Mouse (Mus musculus): ENCODE results near the gene Sntg2. TPM values are rescaled to one million over a fixed set of nuclear protein-coding genes. Genes with fewer than 3 reads are reported as not detected.

The Sntg2 gene
- polyA plus RNA-seq, 1 experiment, result 0.88 TPM

DNA sequence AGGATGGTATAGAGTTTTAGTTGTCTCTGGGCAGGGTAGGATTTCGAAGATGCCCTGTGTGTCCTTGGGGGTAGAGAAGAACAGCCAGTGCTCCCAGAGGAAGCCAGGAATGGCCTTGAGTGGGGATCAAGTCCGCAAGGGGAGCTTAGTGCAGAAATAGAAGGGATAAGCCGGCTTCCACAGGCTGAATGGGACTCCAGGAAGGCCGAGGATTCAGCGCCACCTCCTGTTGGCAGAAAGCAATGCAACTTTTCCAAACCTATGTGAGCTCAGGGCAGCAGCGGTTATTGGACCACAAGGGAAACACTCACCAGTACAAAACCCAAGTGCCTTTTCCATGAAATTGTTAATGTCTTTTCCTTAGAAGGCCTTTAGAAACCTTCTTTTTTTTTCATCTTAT is 3.4 kb downstream of the Sntg2 start:
- Histone ChIP-seq H3K36me3 (ENCODE audit: control insufficient read depth, insufficient read depth, low read length) (no peaks in the 10 kb centered on the region), H3K27ac (ENCODE audit: insufficient read depth, low read depth, low read length) (no peak overlapping the region), H3K27me3 (replicated peaks; ENCODE audit: control insufficient read depth, insufficient read depth, low read length) (no peaks in the 10 kb centered on the region), H3K4me1 (ENCODE audit: control insufficient read depth, insufficient read depth, low read length) (peaks cover 3% of the 10 kb centered on the region; the same call in 1 of the 2 replicates), H3K4me3 (ENCODE audit: insufficient read depth, low read depth, low read length) (no peak overlapping the region)
- TF ChIP-seq CTCF (conservative IDR thresholded peaks at IDR 0.05; ENCODE audit: insufficient read depth, insufficient read length, low read depth, low read length), result peak; percentile 94
- TF ChIP-seq POLR2A (IDR thresholded peaks at IDR 0.05; ENCODE audit: low read depth, low read length), result no peak
- peak; percentile 89 for DNase-seq
- 6% methylated on average over 6 of the region's 6 CpGs for WGBS

DNA sequence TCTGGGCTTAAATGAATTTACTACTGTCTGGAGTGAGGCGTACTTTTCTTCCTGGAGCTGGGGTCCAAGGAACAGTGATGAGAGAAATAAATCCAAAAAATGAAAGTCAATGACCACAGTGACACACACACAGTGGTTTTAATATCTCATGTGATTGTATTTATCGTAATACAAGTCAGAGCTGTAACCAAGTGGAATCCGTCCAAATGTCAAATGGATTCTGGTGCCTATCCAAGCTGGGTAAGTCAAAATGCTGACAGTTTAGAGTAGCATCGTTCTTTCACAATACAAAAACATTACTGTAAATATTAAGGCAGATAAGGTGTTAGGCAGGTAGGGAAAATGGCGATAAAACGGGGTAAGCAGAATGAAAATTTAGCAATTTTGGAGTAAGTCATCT is 4.0 kb downstream of the Sntg2 start:
- peak; percentile 49 for DNase-seq
- Histone ChIP-seq H3K4me1 (ENCODE audit: control insufficient read depth, insufficient read depth, low read length) (peaks cover 3% of the 10 kb centered on the region; the same call in 1 of the 2 replicates), H3K27me3 (replicated peaks; ENCODE audit: control insufficient read depth, insufficient read depth, low read length) (no peaks in the 10 kb centered on the region), H3K4me3 (ENCODE audit: insufficient read depth, low read depth, low read length) (no peak overlapping the region), H3K36me3 (ENCODE audit: control insufficient read depth, insufficient read depth, low read length) (no peaks in the 10 kb centered on the region), H3K27ac (ENCODE audit: insufficient read depth, low read depth, low read length) (no peak overlapping the region)
- WGBS, result 57% methylated on average over 6 of the region's 6 CpGs
- TF ChIP-seq CTCF (conservative IDR thresholded peaks at IDR 0.05; ENCODE audit: insufficient read depth, insufficient read length, low read depth, low read length), result no peak
- no peak for TF ChIP-seq POLR2A (IDR thresholded peaks at IDR 0.05; ENCODE audit: low read depth, low read length)

DNA sequence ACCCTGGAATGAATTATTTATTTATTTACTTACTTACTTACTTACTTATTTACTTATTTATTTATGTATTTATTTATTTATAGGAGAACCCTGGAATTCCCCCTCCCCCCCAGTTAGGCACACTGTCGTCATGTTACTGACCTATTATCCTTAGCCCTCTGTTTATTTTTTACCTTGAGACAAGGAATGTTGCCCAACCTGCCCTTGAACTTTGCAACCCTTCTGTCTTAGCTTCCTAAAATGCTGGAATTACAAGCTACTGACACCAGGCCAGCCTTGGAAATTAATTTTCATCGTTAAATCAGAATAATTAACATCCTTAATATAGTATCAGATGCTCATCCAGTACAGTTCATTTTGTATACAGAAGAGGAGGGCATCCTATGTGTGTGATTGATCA is 10.9 kb downstream of the Sntg2 start:
- no peak overlapping the region for H3K4me3 ChIP-seq (ENCODE audit: insufficient read depth, low read depth, low read length)
- no peaks in the 10 kb centered on the region for H3K27me3 ChIP-seq (replicated peaks; ENCODE audit: control insufficient read depth, insufficient read depth, low read length)
- TF ChIP-seq POLR2A (IDR thresholded peaks at IDR 0.05; ENCODE audit: low read depth, low read length) (no peak), CTCF (conservative IDR thresholded peaks at IDR 0.05; ENCODE audit: insufficient read depth, insufficient read length, low read depth, low read length) (no peak)
- peak; percentile 64 for DNase-seq
- H3K36me3 ChIP-seq (ENCODE audit: control insufficient read depth, insufficient read depth, low read length), result no peaks in the 10 kb centered on the region
- no peaks in the 10 kb centered on the region; the same call in 1 of the 2 replicates for H3K4me1 ChIP-seq (ENCODE audit: control insufficient read depth, insufficient read depth, low read length)
- WGBS, result 51% methylated on average over 2 of the region's 2 CpGs
- no peak overlapping the region for H3K27ac ChIP-seq (ENCODE audit: insufficient read depth, low read depth, low read length)

DNA sequence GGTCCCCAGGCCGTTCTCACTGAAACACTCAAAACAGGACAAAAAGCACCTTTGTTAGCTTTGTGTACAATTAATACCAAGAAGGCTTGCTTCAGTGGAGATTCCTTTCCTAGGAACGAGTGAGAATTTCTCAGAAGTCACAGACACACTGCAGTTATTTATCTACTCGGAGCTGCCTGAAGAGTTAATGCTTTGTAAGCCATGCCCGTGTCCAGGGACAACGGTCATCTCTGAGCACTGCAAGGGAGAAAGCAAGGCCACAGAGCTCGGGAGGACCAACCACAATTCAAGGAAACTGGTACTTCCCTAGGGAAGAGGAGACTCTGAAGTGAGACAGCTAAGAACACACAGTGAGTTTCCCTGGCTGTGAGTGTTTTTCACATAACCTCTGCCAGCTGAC is 15.5 kb downstream of the Sntg2 start:
- DNase-seq, result peak; percentile 93
- no peak overlapping the region for H3K4me3 ChIP-seq (ENCODE audit: insufficient read depth, low read depth, low read length)

DNA sequence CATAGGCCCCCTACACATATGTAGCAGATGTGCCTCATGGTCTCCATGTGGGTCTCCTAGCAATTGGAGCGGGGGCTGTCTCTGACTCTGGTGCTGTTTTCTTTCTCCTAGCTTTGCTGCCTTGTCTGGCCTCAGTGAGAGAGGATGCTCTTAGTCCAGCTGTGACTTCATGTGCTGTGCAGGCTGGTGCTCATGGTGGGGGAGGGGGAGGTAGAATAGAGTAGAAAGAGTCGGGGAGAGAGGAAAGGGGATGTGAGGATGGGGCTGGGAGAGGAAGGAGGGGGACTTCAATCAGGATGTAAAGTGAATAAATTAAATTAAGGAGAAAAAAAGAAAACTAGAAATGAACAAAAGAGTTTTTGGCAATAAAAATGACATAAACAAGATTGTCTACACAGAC is 20.8 kb downstream of the Sntg2 start:
- H3K36me3 ChIP-seq (ENCODE audit: control insufficient read depth, insufficient read depth, low read length), result no peaks in the 10 kb centered on the region
- WGBS, result 68% methylated on average over 2 of the region's 2 CpGs
- no peak overlapping the region for H3K4me3 ChIP-seq (ENCODE audit: insufficient read depth, low read depth, low read length)
- H3K27me3 ChIP-seq (replicated peaks; ENCODE audit: control insufficient read depth, insufficient read depth, low read length), result no peaks in the 10 kb centered on the region
- peaks cover 6% of the 10 kb centered on the region; the same call in 1 of the 2 replicates for H3K4me1 ChIP-seq (ENCODE audit: control insufficient read depth, insufficient read depth, low read length)
- no peak overlapping the region for H3K27ac ChIP-seq (ENCODE audit: insufficient read depth, low read depth, low read length)
- DNase-seq, result no peak
- TF ChIP-seq CTCF (conservative IDR thresholded peaks at IDR 0.05; ENCODE audit: insufficient read depth, insufficient read length, low read depth, low read length) (no peak), POLR2A (IDR thresholded peaks at IDR 0.05; ENCODE audit: low read depth, low read length) (no peak)

More for the DNA sequence above, 15.5 kb downstream of the Sntg2 start:
- no peaks in the 10 kb centered on the region for H3K36me3 ChIP-seq (ENCODE audit: control insufficient read depth, insufficient read depth, low read length)
- no peaks in the 10 kb centered on the region for H3K27me3 ChIP-seq (replicated peaks; ENCODE audit: control insufficient read depth, insufficient read depth, low read length)
- H3K4me1 ChIP-seq (ENCODE audit: control insufficient read depth, insufficient read depth, low read length), result peaks cover 4% of the 10 kb centered on the region; the same call in 1 of the 2 replicates
- H3K27ac ChIP-seq (ENCODE audit: insufficient read depth, low read depth, low read length), result no peak overlapping the region
- 18% methylated on average over 6 of the region's 6 CpGs for WGBS
- TF ChIP-seq CTCF (conservative IDR thresholded peaks at IDR 0.05; ENCODE audit: insufficient read depth, insufficient read length, low read depth, low read length) (no peak), POLR2A (IDR thresholded peaks at IDR 0.05; ENCODE audit: low read depth, low read length) (no peak)

DNA sequence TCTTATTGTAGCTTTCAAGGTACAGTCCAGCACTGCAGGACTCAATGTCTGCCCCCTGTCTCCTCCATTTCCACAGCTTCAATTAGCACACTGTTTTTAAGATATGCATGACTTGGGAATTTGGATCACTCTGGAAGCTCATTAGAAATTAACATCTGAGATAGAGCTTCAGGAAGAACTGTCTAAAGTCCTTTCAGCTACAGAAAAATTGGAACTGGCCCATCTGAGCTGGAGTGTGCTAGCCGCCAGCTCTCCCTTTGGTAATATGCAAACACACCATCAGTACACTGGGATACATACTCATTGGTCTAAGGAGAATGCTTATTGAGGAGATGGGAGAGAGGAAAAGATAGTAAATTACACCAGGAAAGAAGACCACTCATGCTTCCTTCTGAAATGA is 25.1 kb downstream of the Sntg2 start:
- TF ChIP-seq POLR2A (IDR thresholded peaks at IDR 0.05; ENCODE audit: low read depth, low read length) (no peak), CTCF (conservative IDR thresholded peaks at IDR 0.05; ENCODE audit: insufficient read depth, insufficient read length, low read depth, low read length) (no peak)

DNA sequence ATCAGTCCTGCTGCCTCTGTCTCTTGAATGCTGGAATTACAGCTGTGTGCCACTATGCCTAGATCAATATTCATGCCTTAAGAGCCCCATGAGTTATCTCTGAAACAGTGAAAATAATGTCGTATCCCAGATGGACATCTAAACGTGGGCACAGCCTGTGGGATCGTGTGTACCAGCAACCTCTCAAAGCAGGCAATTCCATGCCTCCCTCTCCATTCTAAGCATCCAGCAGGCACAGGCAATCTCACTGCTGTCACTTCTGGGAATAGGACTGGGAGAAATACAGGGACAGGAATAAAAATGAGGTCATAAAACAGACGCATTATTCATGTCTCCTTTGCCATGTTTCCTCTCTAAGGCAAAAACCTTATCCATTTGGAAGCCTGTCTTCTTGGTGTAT is 25.9 kb downstream of the Sntg2 start:
- no peaks in the 10 kb centered on the region for H3K36me3 ChIP-seq (ENCODE audit: control insufficient read depth, insufficient read depth, low read length)
- DNase-seq, result no peak
- TF ChIP-seq CTCF (conservative IDR thresholded peaks at IDR 0.05; ENCODE audit: insufficient read depth, insufficient read length, low read depth, low read length), result no peak
- no peak for TF ChIP-seq POLR2A (IDR thresholded peaks at IDR 0.05; ENCODE audit: low read depth, low read length)
- H3K27ac ChIP-seq (ENCODE audit: insufficient read depth, low read depth, low read length), result no peak overlapping the region
- H3K27me3 ChIP-seq (replicated peaks; ENCODE audit: control insufficient read depth, insufficient read depth, low read length), result no peaks in the 10 kb centered on the region
- peaks cover 3% of the 10 kb centered on the region; the same call in 1 of the 2 replicates for H3K4me1 ChIP-seq (ENCODE audit: control insufficient read depth, insufficient read depth, low read length)
- 74% methylated on average over 4 of the region's 4 CpGs for WGBS
- H3K4me3 ChIP-seq (ENCODE audit: insufficient read depth, low read depth, low read length), result no peak overlapping the region

More for the DNA sequence above, 25.1 kb downstream of the Sntg2 start:
- 63% methylated on average over 1 of the region's 1 CpGs for WGBS
- peak; percentile 78 for DNase-seq
- Histone ChIP-seq H3K27me3 (replicated peaks; ENCODE audit: control insufficient read depth, insufficient read depth, low read length) (no peaks in the 10 kb centered on the region), H3K36me3 (ENCODE audit: control insufficient read depth, insufficient read depth, low read length) (no peaks in the 10 kb centered on the region), H3K4me3 (ENCODE audit: insufficient read depth, low read depth, low read length) (no peak overlapping the region), H3K4me1 (ENCODE audit: control insufficient read depth, insufficient read depth, low read length) (peaks cover 3% of the 10 kb centered on the region; the same call in 1 of the 2 replicates), H3K27ac (ENCODE audit: insufficient read depth, low read depth, low read length) (no peak overlapping the region)
